Mouse (Mus musculus): ENCODE measurements at regions not wholly inside any gene's neighbourhood (a gene's known extent, or its start where the extent isn't known, plus 50 kb on each side); places are given as distances from the start of the nearest gene placed in this dataset.

DNA sequence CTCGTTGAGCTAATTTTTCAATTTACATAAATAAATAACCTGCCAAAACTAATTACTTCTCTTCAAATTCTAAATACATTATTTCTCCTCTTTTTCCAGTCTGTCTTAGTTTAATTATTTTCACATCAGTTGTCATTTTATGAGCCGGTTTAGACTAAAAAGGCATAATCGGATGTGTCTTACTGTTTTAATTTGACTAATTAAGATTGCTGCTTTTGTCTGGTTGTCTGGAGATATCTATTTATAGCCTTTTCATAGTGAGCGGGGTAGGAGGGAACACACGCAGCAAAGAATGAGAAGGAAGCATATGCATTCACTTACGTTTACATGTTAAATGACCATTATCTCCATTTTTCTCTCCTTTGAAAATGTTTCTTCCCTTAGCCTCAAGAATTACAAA lies 740.3 kb upstream of the Sel1l start:
- no peaks in the 10 kb centered on the region for H3K4me1 ChIP-seq (ENCODE audit: control insufficient read depth, insufficient read depth, insufficient read length, low read length)
- 80% methylated on average over 6 of the region's 6 CpGs for whole genome bisulfite sequencing
- no peaks in the 10 kb centered on the region for H3K27me3 ChIP-seq (ENCODE audit: control insufficient read depth, insufficient read depth, low read length)
- H3K27ac ChIP-seq (ENCODE audit: insufficient read depth, low read depth, low read length) = no peak overlapping the region
- TF ChIP-seq CTCF (IDR thresholded peaks at IDR 0.05; ENCODE audit: extremely low read depth, insufficient read length, insufficient replicate concordance, low read depth, low read length) (no peak), POLR2A (IDR thresholded peaks at IDR 0.05; ENCODE audit: low read depth, low read length) (no peak)
- no peaks in the 10 kb centered on the region for H3K36me3 ChIP-seq (ENCODE audit: control insufficient read depth, insufficient read depth, low read length)
- no peak overlapping the region for H3K4me3 ChIP-seq (ENCODE audit: low read depth, low read length)

DNA sequence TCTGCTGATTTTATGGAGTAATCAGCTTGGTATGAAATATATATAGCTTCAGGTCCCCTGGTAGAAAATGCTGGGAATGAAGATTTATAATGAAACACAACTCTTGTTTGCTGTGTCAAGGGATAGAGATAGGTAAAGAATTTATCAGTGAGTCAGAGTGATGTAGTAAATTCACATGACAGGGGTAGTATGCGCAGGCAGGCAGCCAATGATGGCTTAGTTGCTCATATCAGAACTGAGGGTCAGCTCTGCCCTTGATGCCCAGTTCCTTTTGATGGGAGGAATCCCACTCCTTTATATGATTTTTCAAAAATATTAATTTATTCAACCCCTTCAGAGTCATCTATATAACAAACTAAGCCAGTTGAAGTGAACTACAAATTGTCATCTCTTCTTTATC lies 729.6 kb upstream of the Sel1l start:
- TF ChIP-seq CTCF (IDR thresholded peaks at IDR 0.05; ENCODE audit: extremely low read depth, insufficient read length, insufficient replicate concordance, low read depth, low read length) = no peak
- no peak for TF ChIP-seq POLR2A (IDR thresholded peaks at IDR 0.05; ENCODE audit: low read depth, low read length)
- WGBS = 89% methylated on average over 1 of the region's 1 CpGs
- Histone ChIP-seq H3K27me3 (ENCODE audit: control insufficient read depth, insufficient read depth, low read length) (no peaks in the 10 kb centered on the region), H3K27ac (ENCODE audit: insufficient read depth, low read depth, low read length) (no peak overlapping the region), H3K36me3 (ENCODE audit: control insufficient read depth, insufficient read depth, low read length) (no peaks in the 10 kb centered on the region), H3K4me1 (ENCODE audit: control insufficient read depth, insufficient read depth, insufficient read length, low read length) (no peaks in the 10 kb centered on the region), H3K4me3 (ENCODE audit: low read depth, low read length) (no peak overlapping the region)
